Mouse (Mus musculus): ENCODE measurements around the gene Fnip2. TPM values are rescaled to one million over a fixed set of nuclear protein-coding genes. Genes with fewer than 3 reads are reported as not detected.

Fnip2 gene
- total and polyA plus RNA-seq, 2 experiments from 2014 or later = 6.9 to 30.3 TPM

GRCm38 (mm10) chr3:79415929-79416328 lies 151.7 kb downstream of the Fnip2 start:
- no peaks in the 10 kb centered on the region for H3K27me3 ChIP-seq (ENCODE audit: insufficient read depth, low read length)
- no peak for ATAC-seq (ENCODE audit: low FRiP score)
- no peak for TF ChIP-seq CTCF (IDR thresholded peaks at IDR 0.05)
- DNase-seq (ENCODE audit: low spot score) = no peak
- H3K9me3 ChIP-seq (ENCODE audit: low read length) = no peaks in the 10 kb centered on the region
- no peak overlapping the region for H3K4me2 ChIP-seq (ENCODE audit: low read depth, low read length, poor library complexity, severe bottlenecking)
- H3K36me3 ChIP-seq (ENCODE audit: insufficient read depth, low read length) = no peaks in the 10 kb centered on the region
- H3K9ac ChIP-seq (replicated peaks; ENCODE audit: low read length, poor library complexity, severe bottlenecking) = no peak overlapping the region
- H3K27ac ChIP-seq (ENCODE audit: low read depth, low read length) = no peak overlapping the region
- H3K4me1 ChIP-seq (ENCODE audit: insufficient read depth, low read length) = 0 out of 2 replicates have a peak, but pooled peaks cover 4% of the 10 kb centered on the region
- H3K4me3 ChIP-seq (ENCODE audit: low read depth, low read length) = no peak overlapping the region

DNA sequence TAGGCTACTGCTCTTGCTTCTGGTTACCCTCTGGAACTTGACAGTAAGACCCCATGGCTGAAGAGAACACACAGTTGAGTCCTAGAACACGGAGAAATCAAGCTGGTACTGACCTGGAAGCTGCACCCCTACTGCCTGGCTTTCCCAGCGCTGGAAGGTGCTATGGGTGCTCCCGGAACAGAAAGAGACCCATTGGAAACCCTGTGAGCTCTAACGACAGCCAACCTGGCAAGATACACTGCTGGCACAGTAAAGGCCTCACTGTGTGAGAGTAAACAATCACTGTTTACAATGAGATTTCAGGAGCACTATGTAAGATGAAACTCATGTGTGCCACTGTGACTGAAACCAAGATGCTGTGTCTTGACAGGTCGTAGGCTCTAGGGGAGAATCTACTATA lies 152.5 kb downstream of the Fnip2 start:
- ATAC-seq (ENCODE audit: low FRiP score) (no peak), DNase-seq (ENCODE audit: low spot score) (no peak)
- Histone ChIP-seq H3K4me2 (ENCODE audit: low read depth, low read length, poor library complexity, severe bottlenecking) (no peak overlapping the region), H3K4me3 (ENCODE audit: low read depth, low read length) (no peak overlapping the region), H3K9me3 (ENCODE audit: low read length) (no peaks in the 10 kb centered on the region), H3K36me3 (ENCODE audit: insufficient read depth, low read length) (no peaks in the 10 kb centered on the region), H3K27ac (ENCODE audit: low read depth, low read length) (no peak overlapping the region), H3K4me1 (ENCODE audit: insufficient read depth, low read length) (0 out of 2 replicates have a peak, but pooled peaks cover 4% of the 10 kb centered on the region), H3K27me3 (ENCODE audit: insufficient read depth, low read length) (no peaks in the 10 kb centered on the region), H3K9ac (replicated peaks; ENCODE audit: low read length, poor library complexity, severe bottlenecking) (no peak overlapping the region)
- no peak for TF ChIP-seq CTCF (IDR thresholded peaks at IDR 0.05)
- 89% methylated on average over 5 of the region's 5 CpGs for WGBS

GRCm38 (mm10) chr3:79413492-79413891 lies 154.1 kb downstream of the Fnip2 start:
- Histone ChIP-seq H3K36me3 (ENCODE audit: insufficient read depth, low read length) (no peaks in the 10 kb centered on the region), H3K4me3 (ENCODE audit: low read depth, low read length) (no peak overlapping the region), H3K4me1 (ENCODE audit: insufficient read depth, low read length) (0 out of 2 replicates have a peak, but pooled peaks cover 4% of the 10 kb centered on the region), H3K9me3 (ENCODE audit: low read length) (no peaks in the 10 kb centered on the region), H3K4me2 (ENCODE audit: low read depth, low read length, poor library complexity, severe bottlenecking) (no peak overlapping the region), H3K27ac (ENCODE audit: low read depth, low read length) (no peak overlapping the region), H3K27me3 (ENCODE audit: insufficient read depth, low read length) (no peaks in the 10 kb centered on the region), H3K9ac (replicated peaks; ENCODE audit: low read length, poor library complexity, severe bottlenecking) (no peak overlapping the region)
- TF ChIP-seq CTCF (IDR thresholded peaks at IDR 0.05) = no peak
- ATAC-seq (ENCODE audit: low FRiP score) = no peak
- DNase-seq (ENCODE audit: low spot score) = no peak
- 91% methylated on average over 1 of the region's 1 CpGs for WGBS

- Histone ChIP-seq H3K9ac (replicated peaks; ENCODE audit: low read length, poor library complexity, severe bottlenecking) (no peak overlapping the region), H3K4me1 (ENCODE audit: insufficient read depth, low read length) (no peaks in the 10 kb centered on the region), H3K27me3 (ENCODE audit: insufficient read depth, low read length) (no peaks in the 10 kb centered on the region), H3K4me2 (ENCODE audit: low read depth, low read length, poor library complexity, severe bottlenecking) (no peak overlapping the region), H3K9me3 (ENCODE audit: low read length) (no peaks in the 10 kb centered on the region), H3K36me3 (ENCODE audit: insufficient read depth, low read length) (no peaks in the 10 kb centered on the region), H3K4me3 (ENCODE audit: low read depth, low read length) (no peak overlapping the region), H3K27ac (ENCODE audit: low read depth, low read length) (no peak overlapping the region)
- WGBS = 75% methylated on average over 2 of the region's 2 CpGs
- TF ChIP-seq CTCF (IDR thresholded peaks at IDR 0.05) = no peak
- ATAC-seq (ENCODE audit: low FRiP score) (no peak), DNase-seq (ENCODE audit: low spot score) (no peak)
Measured at GRCm38 (mm10) chr3:79411666-79412065, 155.9 kb downstream of the Fnip2 start.

GRCm38 (mm10) chr3:79410629-79410995 lies 157.0 kb downstream of the Fnip2 start:
- 39% methylated on average over 5 of the region's 5 CpGs for WGBS
- no peaks in the 10 kb centered on the region for H3K36me3 ChIP-seq (ENCODE audit: insufficient read depth, low read length)
- no peak overlapping the region for H3K27ac ChIP-seq (ENCODE audit: low read depth, low read length)
- no peaks in the 10 kb centered on the region for H3K4me1 ChIP-seq (ENCODE audit: insufficient read depth, low read length)
- no peak for TF ChIP-seq CTCF (IDR thresholded peaks at IDR 0.05)
- ATAC-seq (ENCODE audit: low FRiP score) (no peak), DNase-seq (ENCODE audit: low spot score) (peak; percentile 19)
- no peak overlapping the region for H3K9ac ChIP-seq (replicated peaks; ENCODE audit: low read length, poor library complexity, severe bottlenecking)
- H3K9me3 ChIP-seq (ENCODE audit: low read length) = no peaks in the 10 kb centered on the region
- no peaks in the 10 kb centered on the region for H3K27me3 ChIP-seq (ENCODE audit: insufficient read depth, low read length)
- H3K4me3 ChIP-seq (ENCODE audit: low read depth, low read length) = no peak overlapping the region
- H3K4me2 ChIP-seq (ENCODE audit: low read depth, low read length, poor library complexity, severe bottlenecking) = no peak overlapping the region

DNA sequence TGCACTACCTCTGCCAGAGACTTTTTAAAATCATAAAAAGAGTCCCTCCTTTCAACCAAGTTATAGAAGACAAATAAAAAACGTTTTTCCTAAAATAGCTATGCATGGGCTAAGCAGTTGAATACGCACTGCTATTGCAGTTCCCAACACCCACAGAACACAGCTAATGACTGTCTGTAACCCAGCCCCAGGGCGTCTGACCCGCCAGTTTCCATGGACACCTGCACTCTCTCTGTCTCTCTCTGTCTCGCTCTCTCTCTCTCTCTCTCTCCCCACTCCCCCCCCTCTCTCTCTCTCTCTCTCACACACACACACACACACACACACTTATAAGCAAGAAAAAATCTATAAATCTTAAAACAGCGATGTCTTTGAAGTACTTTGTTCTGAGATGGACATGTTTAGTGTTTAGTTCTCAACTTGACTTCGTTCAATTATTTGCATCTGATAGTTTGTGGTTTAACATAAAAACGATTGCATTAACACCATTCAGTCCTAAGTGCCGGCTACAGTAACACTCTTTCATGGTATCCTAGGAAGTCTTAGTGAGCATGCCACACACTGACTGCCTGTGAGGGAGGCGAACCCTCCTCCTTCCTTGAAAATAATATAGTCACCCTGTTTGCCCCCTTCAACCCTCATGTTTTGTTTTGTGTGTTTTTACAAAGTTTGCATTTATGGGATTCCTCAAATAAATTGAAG lies 157.5 kb downstream of the Fnip2 start:
- H3K4me2 ChIP-seq (ENCODE audit: low read depth, low read length, poor library complexity, severe bottlenecking) = no peak overlapping the region
- DNase-seq (ENCODE audit: low spot score) (peak; percentile 53), ATAC-seq (ENCODE audit: low FRiP score) (peak; percentile 52; the same call in 1 of the 2 replicates)
- 20% methylated on average over 10 of the region's 10 CpGs for WGBS
- no peaks in the 10 kb centered on the region for H3K9me3 ChIP-seq (ENCODE audit: low read length)
- TF ChIP-seq CTCF (IDR thresholded peaks at IDR 0.05) = no peak
- no peaks in the 10 kb centered on the region for H3K4me1 ChIP-seq (ENCODE audit: insufficient read depth, low read length)
- H3K9ac ChIP-seq (replicated peaks; ENCODE audit: low read length, poor library complexity, severe bottlenecking) = no peak overlapping the region
- H3K27ac ChIP-seq (ENCODE audit: low read depth, low read length) = no peak overlapping the region
- no peaks in the 10 kb centered on the region for H3K27me3 ChIP-seq (ENCODE audit: insufficient read depth, low read length)
- no peak overlapping the region for H3K4me3 ChIP-seq (ENCODE audit: low read depth, low read length)
- H3K36me3 ChIP-seq (ENCODE audit: insufficient read depth, low read length) = no peaks in the 10 kb centered on the region

Measured in midbrain, postnatal 0 days (tissue).